Mouse (Mus musculus): ENCODE results near the gene Gm21650. TPM values are rescaled to one million over a fixed set of nuclear protein-coding genes. Genes with fewer than 3 reads are reported as not detected.
"Not testable (repeated sequence)": the region's sequence is repeated elsewhere in the genome, so short reads cannot be mapped to it uniquely, and the experiment has no call there.

The Gm21650 gene
- not detected in 2 replicates for polyA plus RNA-seq (2012; rRNA removed)

DNA sequence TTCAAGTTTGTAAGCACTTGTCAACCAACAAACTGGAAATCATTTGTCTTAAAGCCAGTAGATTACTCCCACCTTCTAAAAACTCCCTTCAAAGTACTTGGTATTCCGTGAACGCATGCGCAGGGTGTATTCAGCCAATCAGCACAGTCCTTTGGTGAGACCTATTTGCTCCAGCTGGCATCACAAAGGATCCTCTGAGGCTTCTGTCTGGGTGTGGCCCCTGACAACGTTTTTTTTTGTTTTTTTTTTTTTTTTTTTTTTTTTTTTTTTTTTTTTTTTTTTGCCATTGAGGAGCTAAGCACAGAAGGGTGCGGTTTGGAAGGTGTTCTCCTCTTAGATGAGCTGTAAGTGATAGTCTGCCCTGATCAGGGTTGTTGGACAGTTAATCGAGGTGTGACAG lies at the start of gene Gm21650:
TSS of gene Gm21650 (plus strand) at position 301 of the 400 bp plus-strand sequence.
- not testable (repeated sequence) for H3K4me3 ChIP-seq (ENCODE audit: insufficient read depth, low read length); H3K27ac ChIP-seq (ENCODE audit: insufficient read depth, low read length); H3K4me1 ChIP-seq (ENCODE audit: control insufficient read depth, insufficient read depth, low read length)

All from cortical plate, adult 2 months (tissue).